Mouse (Mus musculus) c-Kit-positive CD71-positive TER-119-positive erythroid progenitor cells, embryonic 14.5 days (primary cell): ENCODE results near the gene Phf13.

Experiments
- DNase-seq: peaks from one replicate; pipeline ENCODE4 v3.0.0-alpha.2; 2013; ENCODE audit warnings: low spot score

The Phf13 gene

GRCm38 (mm10) chr4:151946211-151946610, 49.8 kb downstream of the Phf13 start:
- no peak for DNase-seq
